Mouse (Mus musculus) liver, postnatal 0 days (tissue): Measurements from ENCODE around the gene Naalad2. TPM values are rescaled to one million over a fixed set of nuclear protein-coding genes. Genes with fewer than 3 reads are reported as not detected.
"Not testable (repeated sequence)": the region's sequence is repeated elsewhere in the genome, so short reads cannot be mapped to it uniquely, and the experiment has no call there.

Experiments
- ATAC-seq: fragments of 200-750 bp; cut with Nextera tagmentation; 2 replicates; pipeline ENCODE4 v1.8.0; 2017; ENCODE audit warnings: mild to moderate bottlenecking, moderate library complexity
- DNase-seq: peaks from one replicate; pipeline ENCODE4 v3.0.0-alpha.2; 2016
- H3K27ac ChIP-seq: fragments of 300-500 bp; sonication (generic); 2 replicates; pipeline ENCODE4 v1.5.1; 2014; ENCODE audit warnings: antibody characterized with exemption, moderate library complexity, mild to moderate bottlenecking, low read depth
- H3K27me3 ChIP-seq: fragments of 300-500 bp; sonication (generic); 2 replicates; pipeline ENCODE4 v1.6.1; 2014; ENCODE audit warnings: low read length, control low read depth, mixed read lengths; ENCODE audit not compliant: insufficient read depth
- H3K36me3 ChIP-seq: fragments of 300-500 bp; sonication (generic); replicated peaks from 2 replicates; pipeline ENCODE4 v1.6.1; 2014; ENCODE audit warnings: mild to moderate bottlenecking, control low read depth, low read length, moderate library complexity, mixed read lengths; ENCODE audit not compliant: insufficient read depth
- H3K4me1 ChIP-seq: fragments of 300-500 bp; sonication (generic); 2 replicates; pipeline ENCODE4 v1.6.1; 2014; ENCODE audit warnings: antibody characterized with exemption, mild to moderate bottlenecking, control low read depth; ENCODE audit not compliant: insufficient read depth
- H3K4me2 ChIP-seq: fragments of 300-500 bp; sonication (generic); 2 replicates; pipeline ENCODE4 v1.6.1; 2014; ENCODE audit warnings: low read depth, mild to moderate bottlenecking, low read length, moderate library complexity, mixed read lengths
- H3K4me3 ChIP-seq: fragments of 300-500 bp; sonication (generic); 2 replicates; pipeline ENCODE4 v1.5.1; 2014; ENCODE audit warnings: low read depth, low read length
- H3K9ac ChIP-seq: fragments of 300-500 bp; sonication (generic); replicated peaks from 2 replicates; pipeline ENCODE4 v1.6.1; 2014; ENCODE audit warnings: mild to moderate bottlenecking, moderate library complexity
- H3K9me3 ChIP-seq: fragments of 300-500 bp; sonication (generic); 2 replicates; pipeline ENCODE4 v1.6.1; 2016; ENCODE audit warnings: mild to moderate bottlenecking, control low read depth, low read length, mixed read lengths
- CTCF ChIP-seq: sonication (generic); IDR thresholded peaks from 2 replicates; pipeline ENCODE4 v1.5.1; 2016; ENCODE audit warnings: antibody characterized with exemption, low read depth
- EP300 ChIP-seq: IDR thresholded peaks from 2 replicates; pipeline ENCODE4 v1.6.1; 2016; ENCODE audit warnings: antibody characterized with exemption, low read depth, mild to moderate bottlenecking
- WGBS: fragments of 180-500 bp; shearing (Covaris S2); extraction: QIAGEN DNeasy Blood & Tissue Kit; methylation state at CpG from one replicate; pipeline ENCODE4 v1.1.7; 2014; ENCODE audit not compliant: insufficient replicate concordance; 5-methylcytosine and 5-hydroxymethylcytosine counted together
- polyA plus RNA-seq: library from polyadenylated mRNA; unstranded; fragments of >200 nt; fragmentation: Nextera tagmentation; extraction: Ambion mirVana; gene quantifications from 2 replicates; pipeline ENCODE4 v1.2.1, GENCODE M21; 2015

Gene Naalad2
- polyA plus RNA-seq, result 0.54 and 0.60 TPM in 2 replicates

DNA sequence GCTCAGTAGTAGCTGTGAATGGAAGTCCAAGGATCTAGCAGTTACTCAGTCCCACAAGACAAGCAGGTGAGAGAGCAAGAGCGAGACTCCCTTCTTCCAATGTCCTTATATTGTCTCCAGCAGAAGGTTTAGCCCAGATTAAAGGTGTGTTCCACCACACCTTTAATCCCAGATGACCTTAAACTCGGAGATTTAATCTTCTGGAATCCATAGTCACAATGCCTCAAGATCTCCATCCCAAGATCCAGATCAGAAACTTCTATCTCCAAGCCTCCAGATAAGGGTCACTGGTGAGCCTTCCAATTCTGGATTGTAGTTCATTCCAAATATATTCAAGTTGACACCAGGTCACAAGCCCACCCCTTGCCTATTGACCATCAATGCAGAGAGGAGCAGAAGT lies at the start of gene Naalad2:
TSS of gene Naalad2 (minus strand) at position 101 of the 400 bp plus-strand sequence.
- H3K4me1 ChIP-seq, H3K4me3 ChIP-seq, H3K9me3 ChIP-seq, H3K27ac ChIP-seq, H3K27me3 ChIP-seq, H3K4me2 ChIP-seq, H3K9ac ChIP-seq, H3K36me3 ChIP-seq, DNase-seq, ATAC-seq: not testable (repeated sequence)
- 52% methylated on average over 2 of the region's 2 CpGs for WGBS

DNA sequence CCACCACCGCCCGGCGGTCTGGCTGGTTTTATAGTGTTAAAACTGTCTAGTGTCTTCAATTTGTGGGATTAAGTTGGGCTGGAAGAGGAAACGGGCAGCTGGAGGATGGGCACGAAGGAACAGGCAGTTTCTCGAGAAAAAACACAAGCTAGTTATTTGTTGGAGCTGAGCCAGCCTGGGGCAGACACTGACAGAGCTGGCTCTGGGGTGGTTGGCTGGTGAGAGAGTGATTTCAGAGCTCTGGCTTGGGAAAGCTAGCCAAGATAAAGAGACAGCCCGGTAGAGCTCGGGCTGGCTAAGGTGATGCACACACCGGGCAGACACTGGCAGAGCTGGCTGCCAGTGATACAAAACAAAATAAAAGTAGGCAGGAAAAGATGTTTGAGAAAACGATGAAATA lies 28.9 kb upstream of the Naalad2 start:
- no peaks in the 10 kb centered on the region for H3K4me1 ChIP-seq
- ATAC-seq (no peak), DNase-seq (no peak)
- H3K9me3 ChIP-seq, result no peaks in the 10 kb centered on the region
- H3K27me3 ChIP-seq, result no peaks in the 10 kb centered on the region
- no peak overlapping the region for H3K4me3 ChIP-seq
- 71% methylated on average over 10 of the region's 10 CpGs for WGBS
- no peak overlapping the region for H3K4me2 ChIP-seq
- TF ChIP-seq CTCF (no peak), EP300 (no peak)
- H3K27ac ChIP-seq, result no peak overlapping the region
- H3K36me3 ChIP-seq, result no peaks in the 10 kb centered on the region
- H3K9ac ChIP-seq, result no peak overlapping the region

DNA sequence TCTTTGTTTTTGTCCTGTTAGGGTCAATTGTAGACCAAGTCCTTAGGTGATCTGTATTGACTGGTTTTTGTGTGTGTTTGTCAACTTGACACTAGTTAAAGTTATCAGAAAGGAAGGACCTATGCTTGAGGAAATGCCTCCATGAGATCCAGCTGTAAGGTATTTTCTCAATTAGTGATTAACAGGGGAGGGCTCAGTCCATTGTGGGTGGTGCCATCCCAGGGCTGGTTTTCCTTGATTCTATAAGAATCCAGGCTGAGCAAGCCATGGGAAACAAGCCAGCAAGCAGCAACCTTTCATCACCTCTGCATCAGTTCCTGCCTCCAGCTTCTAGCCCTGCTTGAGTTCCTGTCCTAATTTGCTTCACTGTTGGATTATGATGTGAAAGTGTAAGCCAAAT lies 27.6 kb upstream of the Naalad2 start, which contains the start of gene Mbd3l2:
TSS of gene Mbd3l2 (plus strand) at position 301 of the 400 bp plus-strand sequence.
- ATAC-seq, result no peak
- no peak within 1 kb of the TSS for H3K4me3 ChIP-seq
- H3K4me1 ChIP-seq, result no peaks in the 10 kb centered on the region
- DNase-seq, result no peak
- no peak within 1 kb of the TSS for H3K9ac ChIP-seq
- no peaks in the 10 kb centered on the region for H3K36me3 ChIP-seq
- no peak within 1 kb of the TSS for H3K27ac ChIP-seq
- H3K9me3 ChIP-seq, result no peaks in the 10 kb centered on the region
- no peaks in the 10 kb centered on the region for H3K27me3 ChIP-seq
- H3K4me2 ChIP-seq, result no peak within 1 kb of the TSS
- TF ChIP-seq EP300 (no peak), CTCF (no peak)

DNA sequence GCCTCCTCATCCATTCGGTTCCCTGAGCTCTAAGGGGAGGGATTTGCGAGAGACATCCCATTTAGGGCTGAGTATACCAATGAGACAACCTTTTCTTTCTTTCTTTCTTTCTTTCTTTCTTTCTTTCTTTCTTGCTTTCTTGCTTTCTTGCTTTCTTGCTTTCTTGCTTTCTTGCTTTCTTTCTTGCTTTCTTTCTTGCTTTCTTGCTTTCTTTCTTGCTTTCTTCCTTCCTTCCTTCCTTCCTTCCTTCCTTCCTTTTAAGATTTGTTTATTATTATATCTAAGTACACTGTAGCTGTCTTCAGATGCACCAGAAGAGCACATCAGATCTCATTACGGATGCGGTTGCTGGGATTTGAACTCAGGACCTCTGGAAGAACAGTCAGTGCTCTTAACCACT lies 9.6 kb upstream of the Naalad2 start:
- H3K27me3 ChIP-seq, ATAC-seq, H3K9ac ChIP-seq, H3K4me2 ChIP-seq, H3K4me1 ChIP-seq, H3K27ac ChIP-seq, H3K4me3 ChIP-seq, H3K36me3 ChIP-seq, DNase-seq, H3K9me3 ChIP-seq: not testable (repeated sequence)
- 66% methylated on average over 4 of the region's 4 CpGs for WGBS

DNA sequence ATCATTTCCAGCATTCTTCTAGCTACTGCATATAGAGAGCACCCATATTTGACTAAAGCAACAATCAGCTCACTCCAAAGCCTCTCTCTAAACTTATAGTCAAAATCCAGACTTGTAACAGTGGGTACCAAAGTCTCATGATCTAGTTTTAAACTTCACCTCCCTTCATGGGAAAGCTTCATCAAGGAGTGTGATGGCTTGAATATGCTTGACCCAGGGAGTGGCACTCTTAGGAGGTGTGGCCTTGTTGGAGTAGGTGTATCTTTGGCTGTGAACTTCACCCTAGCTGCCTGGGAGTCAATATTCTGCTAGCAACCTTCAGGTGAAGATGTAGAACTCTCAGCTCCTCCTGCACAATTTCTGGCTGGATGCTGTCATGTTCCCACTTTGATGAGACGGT lies 1.3 kb upstream of the Naalad2 start, which contains the start of gene Ubtfl1:
TSS of gene Ubtfl1 (plus strand) at position 301 of the 400 bp plus-strand sequence.
- Histone ChIP-seq H3K9me3 (no peaks in the 10 kb centered on the region), H3K4me2 (no peak within 1 kb of the TSS), H3K4me1 (no peaks in the 10 kb centered on the region), H3K27me3 (no peaks in the 10 kb centered on the region), H3K4me3 (no peak within 1 kb of the TSS), H3K36me3 (no peaks in the 10 kb centered on the region), H3K9ac (no peak within 1 kb of the TSS), H3K27ac (no peak within 1 kb of the TSS)
- DNase-seq, result no peak
- no peak for ATAC-seq
- 58% methylated on average over 1 of the region's 1 CpGs for WGBS
- TF ChIP-seq CTCF, result no peak
- TF ChIP-seq EP300, result no peak

DNA sequence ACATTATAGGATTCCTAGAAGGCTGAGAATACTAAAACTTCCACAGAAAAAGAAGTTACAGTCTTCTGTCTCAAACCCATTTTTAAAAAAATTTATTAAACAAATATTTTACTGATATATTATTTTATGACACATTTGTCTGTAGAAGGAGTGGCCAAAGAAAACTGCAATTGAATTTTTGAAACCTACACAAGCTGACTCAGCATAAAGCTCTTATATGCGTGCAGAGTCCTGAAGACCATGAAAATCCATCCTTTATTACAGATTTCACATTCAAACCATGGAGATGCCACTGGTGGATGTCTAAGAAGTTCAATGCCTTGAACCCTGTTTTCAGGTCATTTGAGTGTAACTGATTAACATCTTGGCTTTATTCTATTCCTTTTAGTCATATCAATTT lies 3.2 kb downstream of the Naalad2 start:
- H3K36me3 ChIP-seq, result no peaks in the 10 kb centered on the region
- no peak for TF ChIP-seq CTCF
- no peak for ATAC-seq
- WGBS, result 74% methylated on average over 1 of the region's 1 CpGs
- no peak overlapping the region for H3K9ac ChIP-seq
- H3K27me3 ChIP-seq, result no peaks in the 10 kb centered on the region
- H3K9me3 ChIP-seq, result no peaks in the 10 kb centered on the region
- H3K4me1 ChIP-seq, result no peaks in the 10 kb centered on the region
- no peak for DNase-seq
- H3K4me2 ChIP-seq, result no peak overlapping the region
- no peak overlapping the region for H3K27ac ChIP-seq
- no peak overlapping the region for H3K4me3 ChIP-seq

DNA sequence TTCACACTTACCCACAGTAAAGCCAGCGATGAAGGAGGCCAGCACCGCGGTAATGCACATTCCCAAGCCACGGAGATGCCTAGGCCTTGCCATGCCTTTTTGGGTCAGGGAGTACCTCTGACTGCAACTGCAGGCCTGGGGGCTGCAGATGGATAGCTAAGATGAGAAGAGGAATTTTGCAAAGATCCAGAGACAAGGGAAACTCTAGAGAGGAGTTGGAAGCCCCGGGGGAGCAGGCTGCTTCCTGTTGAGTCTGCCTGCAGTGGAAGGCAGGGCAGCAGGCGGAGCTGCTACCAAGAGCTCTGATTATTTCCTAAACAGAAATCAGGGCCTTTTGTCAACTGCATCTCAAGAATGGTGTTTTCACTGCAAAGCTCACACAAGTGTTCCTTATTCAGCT lies 17.0 kb downstream of the Naalad2 start:
- no peak overlapping the region for H3K4me2 ChIP-seq

DNA sequence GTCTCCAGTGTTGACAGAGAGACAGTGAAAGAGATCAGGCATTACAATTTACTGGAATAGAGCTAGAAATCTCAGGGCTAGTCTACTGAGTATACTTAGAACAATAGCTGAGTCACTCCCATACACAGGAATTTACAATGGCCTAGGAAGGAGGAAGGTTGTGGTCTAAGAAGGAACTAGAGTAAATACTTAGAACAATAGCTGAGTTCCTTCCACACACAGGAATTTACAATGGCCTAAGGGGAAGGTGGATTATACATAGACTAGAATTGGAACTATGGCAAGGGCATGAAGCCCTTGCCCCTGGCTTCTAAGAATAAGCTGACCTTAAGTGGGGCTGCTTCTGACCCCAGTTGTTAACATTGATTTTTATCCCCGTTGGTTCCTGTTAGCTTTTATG lies 29.8 kb downstream of the Naalad2 start:
- ATAC-seq, DNase-seq, H3K27me3 ChIP-seq, H3K4me2 ChIP-seq, H3K4me1 ChIP-seq, H3K36me3 ChIP-seq, H3K9ac ChIP-seq, H3K9me3 ChIP-seq, H3K27ac ChIP-seq, H3K4me3 ChIP-seq: not testable (repeated sequence)
- 57% methylated on average over 1 of the region's 1 CpGs for WGBS

More for the DNA sequence above, 17.0 kb downstream of the Naalad2 start:
- WGBS, result 29% methylated on average over 6 of the region's 6 CpGs
- ATAC-seq, result no peak
- DNase-seq, result no peak
- Histone ChIP-seq H3K9ac (no peak overlapping the region), H3K36me3 (no peaks in the 10 kb centered on the region), H3K4me1 (no peaks in the 10 kb centered on the region), H3K27me3 (no peaks in the 10 kb centered on the region), H3K4me3 (no peak overlapping the region), H3K27ac (no peak overlapping the region), H3K9me3 (peaks cover 3% of the 10 kb centered on the region; the same call in 1 of the 2 replicates)
- no peak for TF ChIP-seq EP300
- no peak for TF ChIP-seq CTCF
